Mouse (Mus musculus): Measurements from ENCODE around the gene Olfr1428. TPM values are rescaled to one million over a fixed set of nuclear protein-coding genes. Genes with fewer than 3 reads are reported as not detected.

Olfr1428 gene
- polyA plus RNA-seq (2012; rRNA removed; ENCODE audit: low replicate concordance) = not detected in 2 replicates

DNA sequence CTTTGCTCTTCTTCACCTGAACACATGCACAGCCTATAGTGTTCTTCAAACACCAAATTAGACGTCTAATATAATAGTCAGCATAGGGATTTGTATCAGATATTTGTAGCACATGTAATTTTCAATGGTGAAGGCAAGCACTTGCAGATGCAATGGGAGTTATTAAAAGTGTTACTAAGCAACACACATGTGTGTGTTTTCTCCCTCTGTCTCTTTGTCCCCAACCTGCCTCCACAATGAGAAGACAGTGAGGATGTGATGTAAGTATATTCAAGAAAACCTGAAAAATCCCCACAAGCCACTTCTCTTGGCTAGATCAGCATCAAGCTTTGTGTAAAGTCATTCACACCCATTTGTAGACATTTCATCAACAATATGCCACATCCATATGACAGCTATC lies at the start of gene Olfr1428:
Gene Olfr1428 (minus strand): TSS at position 101 of the 400 bp plus-strand sequence.

GRCm38 (mm10) chr19:12123103-12123502 lies 7.4 kb upstream of the Olfr1428 start, which contains the start of gene Olfr76:
Gene Olfr76, minus strand, starts transcription at chr19:12123203.

DNA sequence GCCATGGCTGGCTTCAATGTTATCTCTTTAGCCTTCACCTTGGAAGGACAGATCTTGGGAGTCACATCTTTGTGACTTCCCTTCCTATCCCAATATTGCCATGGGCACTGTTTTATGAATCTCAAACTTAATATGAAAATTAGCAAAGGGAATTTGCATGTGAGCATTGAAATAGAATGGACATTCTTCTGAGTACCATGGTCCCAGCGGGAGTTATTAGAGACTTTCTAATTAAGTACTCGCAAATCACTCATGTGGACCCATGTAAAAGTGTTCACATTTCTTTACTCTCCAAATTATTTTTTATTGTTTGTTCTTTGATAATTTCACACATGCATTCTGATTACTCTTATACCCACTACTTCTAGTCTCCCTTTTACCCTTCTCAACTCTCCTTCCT lies 12.5 kb downstream of the Olfr1428 start, which contains the start of gene Olfr1427:
Gene Olfr1427 (minus strand): TSS at position 101 of the 400 bp plus-strand sequence.

GRCm38 (mm10) chr19:12091913-12092312 lies 23.8 kb downstream of the Olfr1428 start, which contains the start of gene Olfr1426:
Gene Olfr1426, minus strand, starts transcription at chr19:12092013.

GRCm38 (mm10) chr19:12077631-12078030 lies 38.1 kb downstream of the Olfr1428 start, which contains the start of gene Olfr1425:
Gene Olfr1425, minus strand, starts transcription at chr19:12077731.

DNA sequence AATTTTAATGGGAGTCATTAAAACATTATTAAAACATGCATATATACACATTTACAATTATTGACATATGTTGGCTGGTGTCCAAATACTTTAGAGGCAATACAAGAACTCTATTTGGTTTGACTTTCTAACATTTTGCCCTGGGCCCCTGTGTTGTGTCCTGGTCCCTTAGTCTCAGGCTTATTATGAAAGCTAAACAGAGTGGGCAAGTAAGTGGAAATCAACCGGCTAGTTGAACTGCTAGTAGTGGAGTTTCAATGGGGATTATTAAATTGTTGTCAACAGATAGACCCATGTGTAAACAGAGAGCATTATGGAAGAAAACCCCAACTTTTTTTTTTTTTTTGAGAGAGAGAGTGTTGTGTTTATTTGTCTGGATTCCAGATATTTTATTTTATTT lies 53.1 kb downstream of the Olfr1428 start, which contains the start of gene Olfr1424:
Gene Olfr1424 (minus strand): TSS at position 101 of the 400 bp plus-strand sequence.

Other genes starting within 250 kb of the Olfr1428 start
- not detected in 2 replicates for gene Olfr1419, start 240.8 kb downstream of the Olfr1428 start, polyA plus RNA-seq (2012; rRNA removed; ENCODE audit: low replicate concordance)
- not detected in 2 replicates for gene Olfr1420, start 229.3 kb downstream of the Olfr1428 start, polyA plus RNA-seq (2012; rRNA removed; ENCODE audit: low replicate concordance)
- gene Patl1, start 203.5 kb downstream of the Olfr1428 start, polyA plus RNA-seq (2012; rRNA removed; ENCODE audit: low replicate concordance) = 6.6 and 10.0 TPM in 2 replicates
- gene Osbp, start 150.0 kb downstream of the Olfr1428 start, polyA plus RNA-seq (2012; rRNA removed; ENCODE audit: low replicate concordance) = 6.4 and 8.0 TPM in 2 replicates
- not detected in 2 replicates for gene Olfr1423, start 74.6 kb downstream of the Olfr1428 start, polyA plus RNA-seq (2012; rRNA removed; ENCODE audit: low replicate concordance)
- gene Olfr1424, start 53.2 kb downstream of the Olfr1428 start, polyA plus RNA-seq (2012; rRNA removed; ENCODE audit: low replicate concordance) = not detected in 2 replicates
- not detected in 2 replicates for gene Olfr1425, start 38.2 kb downstream of the Olfr1428 start, polyA plus RNA-seq (2012; rRNA removed; ENCODE audit: low replicate concordance)
- not detected in 2 replicates for gene Olfr1426, start 23.9 kb downstream of the Olfr1428 start, polyA plus RNA-seq (2012; rRNA removed; ENCODE audit: low replicate concordance)
- not detected in 2 replicates for gene Olfr1427, start 12.6 kb downstream of the Olfr1428 start, polyA plus RNA-seq (2012; rRNA removed; ENCODE audit: low replicate concordance)
- not detected in 2 replicates for gene Olfr76, start 7.3 kb upstream of the Olfr1428 start, polyA plus RNA-seq (2012; rRNA removed; ENCODE audit: low replicate concordance)
- gene Olfr1555-ps1, start 54.2 kb upstream of the Olfr1428 start, polyA plus RNA-seq (2012; rRNA removed; ENCODE audit: low replicate concordance) = not detected in 2 replicates
- not detected in 2 replicates for gene Olfr1431, start 84.7 kb upstream of the Olfr1428 start, polyA plus RNA-seq (2012; rRNA removed; ENCODE audit: low replicate concordance)
- not detected in 2 replicates for gene Olfr1432, start 116.7 kb upstream of the Olfr1428 start, polyA plus RNA-seq (2012; rRNA removed; ENCODE audit: low replicate concordance)
- gene Olfr262, start 125.8 kb upstream of the Olfr1428 start, polyA plus RNA-seq (2012; rRNA removed; ENCODE audit: low replicate concordance) = not detected in 2 replicates
- not detected in 2 replicates for gene Olfr235, start 145.1 kb upstream of the Olfr1428 start, polyA plus RNA-seq (2012; rRNA removed; ENCODE audit: low replicate concordance)
- gene Olfr1434, start 164.0 kb upstream of the Olfr1428 start, polyA plus RNA-seq (2012; rRNA removed; ENCODE audit: low replicate concordance) = not detected in 2 replicates
- not detected in 2 replicates for gene Olfr1436, start 183.2 kb upstream of the Olfr1428 start, polyA plus RNA-seq (2012; rRNA removed; ENCODE audit: low replicate concordance)
- gene Olfr1437, start 209.2 kb upstream of the Olfr1428 start, polyA plus RNA-seq (2012; rRNA removed; ENCODE audit: low replicate concordance) = not detected in 2 replicates
- not detected in 2 replicates for gene Olfr1438-ps1, start 220.0 kb upstream of the Olfr1428 start, polyA plus RNA-seq (2012; rRNA removed; ENCODE audit: low replicate concordance)